Mouse (Mus musculus): ENCODE results near the gene Cutal. TPM values are rescaled to one million over a fixed set of nuclear protein-coding genes. Genes with fewer than 3 reads are reported as not detected.

Gene Cutal
- total RNA-seq, 4 experiments from 2014 or later, result 0.28 to 0.91 (median 0.43) TPM

DNA sequence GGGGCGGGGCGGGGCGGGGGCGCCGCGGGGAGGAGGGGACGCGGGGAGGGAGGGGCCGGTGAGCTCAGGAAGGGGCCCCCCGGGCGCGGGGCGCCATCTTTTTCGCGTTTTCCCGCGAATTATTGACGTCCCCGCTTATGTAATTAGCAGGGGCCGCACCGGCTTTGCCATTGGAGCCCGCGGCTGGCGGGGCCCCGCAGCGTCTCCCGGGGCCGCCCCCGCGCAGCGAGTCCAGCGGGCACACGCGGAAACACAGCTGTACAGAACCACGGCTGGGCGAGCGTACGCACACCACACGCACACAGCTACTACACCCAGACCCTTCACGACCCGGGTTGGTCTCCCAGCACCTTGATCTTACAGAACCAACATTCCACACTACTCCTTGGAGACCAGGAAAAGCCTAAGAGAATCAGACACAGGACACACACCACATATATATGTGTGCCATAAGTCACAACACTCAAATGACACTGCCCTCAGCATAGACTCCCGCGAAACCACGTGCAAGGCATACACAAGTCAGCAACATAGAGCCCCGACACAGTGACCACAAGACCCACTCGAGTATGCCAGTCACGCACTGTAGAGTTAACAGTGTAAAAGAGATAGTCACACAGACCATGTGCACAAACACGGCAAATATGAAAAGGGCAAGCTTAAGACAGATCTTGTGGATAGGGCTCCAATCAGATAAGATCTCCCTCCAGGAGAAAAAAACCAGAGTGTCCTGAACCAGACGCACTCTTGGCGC, 40.0 kb downstream of the Cutal start:
- DNase-seq (ENCODE audit: low spot score in 2 of 2), result peak in 1 of 2 experiments; percentile 37

DNA sequence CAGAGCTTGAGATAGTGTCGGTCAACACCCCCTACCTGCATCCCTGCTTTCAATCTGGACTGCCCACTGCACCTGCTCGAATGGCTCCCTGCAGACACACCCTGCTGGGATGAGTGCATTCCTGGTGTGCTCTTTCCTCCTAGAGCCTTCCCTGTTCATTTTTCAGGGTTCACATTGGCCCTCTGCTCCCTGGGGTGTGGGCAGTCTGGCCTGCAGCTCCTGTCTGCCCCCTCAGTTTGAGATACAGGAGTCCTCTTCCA, 40.6 kb downstream of the Cutal start:
- DNase-seq (ENCODE audit: low spot score in 2 of 2), result no peak

DNA sequence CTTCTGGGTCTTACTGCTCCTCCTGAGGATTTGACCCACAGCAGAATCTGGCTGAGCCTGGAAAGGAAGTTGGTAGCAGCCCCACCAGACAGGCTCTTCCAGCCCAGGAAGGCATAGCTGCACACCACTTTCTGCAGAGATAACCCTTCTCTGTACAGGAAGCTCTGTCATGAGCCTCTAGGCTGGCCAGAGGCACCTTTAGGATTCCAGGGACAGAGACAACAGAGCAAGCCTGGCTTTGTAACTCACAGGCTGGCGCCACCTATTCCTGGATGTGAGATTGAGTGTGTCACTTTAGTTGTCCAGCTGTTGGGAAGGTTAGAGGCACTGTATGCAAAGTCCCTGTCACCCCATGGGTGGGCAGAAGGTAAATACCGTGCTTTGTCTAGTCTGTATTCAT, 40.9 kb downstream of the Cutal start:
- no peak for DNase-seq (ENCODE audit: low spot score in 2 of 2)

DNA sequence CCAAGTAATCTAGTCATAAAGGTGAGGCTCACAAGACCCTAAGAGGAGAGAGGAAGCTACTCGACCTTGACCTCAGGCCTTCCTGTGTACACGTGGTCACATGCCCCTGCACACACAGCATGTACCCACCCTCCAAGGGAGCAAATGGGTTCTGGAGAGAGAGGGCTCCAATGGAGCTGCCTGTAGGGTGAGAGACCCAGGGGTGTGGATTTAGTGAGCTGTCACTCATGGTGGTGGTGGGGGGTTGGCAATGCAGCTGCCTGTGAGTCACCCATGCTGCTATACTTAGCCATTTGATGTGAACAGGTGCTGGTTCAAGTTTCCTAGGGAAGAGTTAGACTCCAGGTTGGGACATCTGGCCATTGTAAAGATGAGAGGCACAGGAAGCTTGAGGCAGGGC, 45.9 kb downstream of the Cutal start:
- DNase-seq (ENCODE audit: low spot score in 2 of 2), result no peak

DNA sequence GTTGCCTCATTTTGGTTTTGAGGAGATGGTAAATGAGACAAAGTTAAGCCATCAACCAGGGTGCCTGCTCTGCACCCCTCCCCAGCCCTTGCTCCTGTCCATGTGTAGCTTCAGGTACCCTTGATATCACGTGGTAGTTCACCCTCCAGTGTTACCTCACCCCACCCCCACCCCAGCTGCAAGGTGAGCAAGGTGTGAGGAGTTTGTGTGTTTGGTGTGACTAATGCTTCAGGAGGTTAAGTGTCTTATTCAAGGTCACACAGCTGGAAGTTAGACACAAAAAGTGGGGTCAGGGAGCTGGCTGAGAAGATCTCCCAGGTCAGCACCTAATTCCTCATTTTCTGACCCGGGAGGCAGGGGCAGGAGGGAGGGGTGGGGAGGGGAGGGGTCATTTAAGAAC, 48.5 kb downstream of the Cutal start:
- DNase-seq (ENCODE audit: low spot score in 2 of 2), result no peak

DNA sequence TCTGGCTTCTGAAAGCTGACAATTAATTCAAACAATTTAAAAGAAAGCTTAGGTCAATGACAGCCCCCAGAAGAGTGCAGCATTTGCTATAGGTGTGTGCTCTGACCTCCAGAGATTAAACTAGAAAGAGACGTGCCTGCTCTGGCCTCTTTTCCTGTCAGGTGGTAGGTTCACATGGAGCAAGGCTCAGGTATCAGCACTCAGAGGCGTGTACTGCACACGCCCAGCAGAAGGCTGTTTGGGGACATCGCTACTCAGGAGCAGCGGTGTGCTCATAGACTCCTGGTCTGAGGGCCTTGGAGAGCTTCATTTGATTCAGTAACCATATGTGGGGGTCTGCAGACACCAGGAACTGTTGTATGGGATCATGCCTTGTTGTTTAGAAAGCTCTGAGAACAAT, 53.1 kb downstream of the Cutal start:
- DNase-seq (ENCODE audit: low spot score in 2 of 2), result no peak

DNA sequence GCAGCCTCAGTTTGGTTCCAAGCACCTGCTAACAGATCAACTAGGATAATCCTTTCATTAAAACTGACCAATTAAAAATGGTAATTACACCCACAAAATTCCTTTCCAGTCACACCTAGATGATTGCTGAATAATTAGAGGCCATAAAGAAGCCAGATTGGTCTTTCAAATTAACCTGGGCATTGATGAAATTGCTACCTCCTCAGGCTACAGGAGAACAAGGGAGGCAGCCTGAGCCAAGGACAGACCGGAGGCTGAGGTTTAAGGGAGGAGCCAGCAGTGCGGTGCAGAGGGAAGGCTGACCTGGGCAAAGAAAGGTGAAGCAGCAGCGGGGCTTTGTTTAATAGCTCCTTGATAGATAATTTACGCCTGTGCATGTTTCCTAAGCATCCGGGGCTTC, 63.3 kb downstream of the Cutal start:
- no peak for DNase-seq (ENCODE audit: low spot score in 2 of 2)

DNA sequence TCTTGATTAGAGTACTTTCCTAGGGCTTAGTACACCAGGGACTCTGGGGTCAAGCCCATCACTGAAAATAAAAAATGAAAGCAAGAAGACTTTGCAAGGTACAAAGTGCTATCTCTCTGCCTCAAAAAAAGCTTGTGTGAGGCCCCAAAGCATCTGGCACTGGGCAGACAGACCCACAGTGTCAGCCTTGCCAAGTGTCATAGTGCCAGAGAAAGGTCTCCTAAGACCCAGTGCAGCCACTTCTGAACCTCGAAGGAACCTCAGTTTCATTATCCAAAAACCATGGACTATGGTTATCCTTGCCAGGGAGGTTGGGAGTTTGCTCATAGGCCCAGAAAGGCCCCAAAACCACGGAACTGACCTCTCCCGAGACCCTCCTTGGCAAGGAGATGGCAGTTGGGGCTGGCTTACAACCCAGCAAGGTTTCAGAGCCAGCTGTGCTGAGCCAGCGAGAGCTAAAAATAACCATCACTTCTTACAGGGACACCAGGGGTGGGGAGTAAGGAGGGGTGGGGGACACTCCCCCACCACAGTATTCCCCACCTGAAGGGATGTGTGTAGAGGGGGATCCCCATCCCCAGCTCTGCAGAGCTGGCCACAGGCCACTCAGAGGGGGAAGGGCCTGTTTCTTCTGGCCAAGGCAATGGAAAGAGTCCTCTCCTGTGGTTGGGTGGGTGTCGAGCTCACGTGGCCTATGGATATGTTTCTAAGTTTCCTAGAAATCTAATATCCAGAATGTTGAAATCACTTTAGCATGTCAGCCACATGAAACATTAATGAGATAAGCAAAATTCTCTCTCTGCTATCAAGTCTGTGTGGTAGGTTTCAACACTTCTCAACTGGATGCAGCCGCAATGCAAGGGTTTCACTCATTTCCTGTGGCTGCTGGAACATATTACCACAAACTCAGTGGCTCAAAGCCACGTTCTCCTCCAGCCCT, 64.3 kb downstream of the Cutal start:
- DNase-seq (ENCODE audit: low spot score in 2 of 2), result no peak

DNA sequence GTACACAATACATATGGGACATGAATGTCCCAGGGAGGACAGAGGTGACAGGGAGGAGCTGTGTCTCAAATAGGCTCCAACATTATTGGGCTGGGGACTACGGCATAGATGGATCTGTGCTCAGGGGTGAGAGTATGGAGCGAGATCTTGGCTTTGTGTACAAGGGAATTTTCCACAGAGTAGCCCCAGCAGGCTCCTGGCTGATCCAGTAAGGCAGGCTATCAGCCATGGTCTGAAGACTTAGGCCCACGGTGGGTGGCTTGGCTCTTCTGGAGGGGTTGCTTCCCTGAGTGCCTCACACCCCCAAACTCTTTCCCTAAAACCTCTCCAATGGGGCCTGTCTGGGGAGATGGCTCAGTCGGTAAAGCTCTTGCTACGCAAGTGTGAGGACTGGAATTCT, 66.0 kb downstream of the Cutal start:
- DNase-seq (ENCODE audit: low spot score in 2 of 2), result no peak

DNA sequence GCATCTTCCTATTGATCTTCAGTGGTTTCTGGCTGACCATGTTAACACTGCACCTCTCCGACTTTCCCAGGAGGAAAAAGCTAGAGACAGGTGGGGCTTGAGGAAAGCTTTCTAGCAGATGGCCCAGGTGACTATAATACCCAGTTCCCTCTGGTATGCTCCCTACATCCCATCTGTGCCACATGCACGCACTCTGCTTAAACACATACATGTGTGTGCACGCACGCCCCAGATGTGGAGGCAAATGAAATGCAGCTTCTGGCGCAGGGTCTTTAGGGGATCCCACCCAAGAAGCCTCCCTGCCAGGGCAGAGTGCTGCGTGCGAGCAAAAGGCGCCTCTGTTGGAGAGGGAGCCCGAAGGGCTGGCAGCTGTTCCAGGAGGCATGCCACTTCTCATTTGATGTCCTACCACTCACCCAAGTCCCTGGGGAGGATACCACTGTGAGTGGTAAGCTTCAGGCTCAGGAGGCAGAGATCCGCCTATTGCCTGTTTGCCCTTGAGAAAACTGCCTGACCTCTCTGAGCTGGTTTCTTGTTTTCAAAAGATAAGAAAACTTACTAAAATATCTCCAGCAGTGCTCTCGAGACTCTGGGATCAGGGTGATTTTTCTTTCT, 67.0 kb downstream of the Cutal start:
- no peak for DNase-seq (ENCODE audit: low spot score in 2 of 2)

Other genes with a start within 250 kb of the Cutal start
- 100 to 1,000 TPM in 2 of 4 experiments, 10 to 100 TPM in 2; 84.9 to 115 (median 99.1) TPM for gene Gapvd1, start 119.2 kb upstream of the Cutal start, total RNA-seq (2022)
- 100 to 1,000 TPM; 196 to 459 (median 340) TPM for gene Hspa5, start 102.4 kb upstream of the Cutal start, total RNA-seq (2022)
- gene Rabepk, start 74.5 kb upstream of the Cutal start, total RNA-seq (2022), result 10 to 100 TPM; 36.7 to 46.4 (median 37.5) TPM
- 10 to 100 TPM; 72.9 to 81.7 (median 77.2) TPM for gene Fbxw2, start 48.1 kb upstream of the Cutal start, total RNA-seq (2022)
- gene Gm34653, start 41.4 kb upstream of the Cutal start, total RNA-seq (2022), result not detected
- gene Psmd5, start 572 bp downstream of the Cutal start, total RNA-seq (2022), result 10 to 100 TPM; 40.0 to 53.1 (median 45.1) TPM
- gene Phf19, start 39.6 kb downstream of the Cutal start, total RNA-seq (2022), result 1 to 10 TPM; 1.1 to 2.1 (median 1.7) TPM
- gene Traf1, start 87.4 kb downstream of the Cutal start, total RNA-seq (2022), result 1 to 10 TPM; 3.5 to 6.1 (median 4.5) TPM
- under 1 TPM in 2 of 4 experiments, not detected in 2; 0.11 to 0.48 TPM for gene Hc, start 187.0 kb downstream of the Cutal start, total RNA-seq (2022)
- gene AI182371, start 227.1 kb downstream of the Cutal start, total RNA-seq (2022), result under 1 TPM in 3 of 4 experiments, not detected in 1; 0.33 to 0.64 (median 0.58) TPM
- 10 to 100 TPM; 12.5 to 15.6 (median 14.0) TPM for gene Cntrl, start 235.1 kb downstream of the Cutal start, total RNA-seq (2022)

Data from layer of hippocampus, adult 8-10 months (tissue).